Mouse (Mus musculus): ENCODE data around the gene Ccr6.

Gene Ccr6

DNA sequence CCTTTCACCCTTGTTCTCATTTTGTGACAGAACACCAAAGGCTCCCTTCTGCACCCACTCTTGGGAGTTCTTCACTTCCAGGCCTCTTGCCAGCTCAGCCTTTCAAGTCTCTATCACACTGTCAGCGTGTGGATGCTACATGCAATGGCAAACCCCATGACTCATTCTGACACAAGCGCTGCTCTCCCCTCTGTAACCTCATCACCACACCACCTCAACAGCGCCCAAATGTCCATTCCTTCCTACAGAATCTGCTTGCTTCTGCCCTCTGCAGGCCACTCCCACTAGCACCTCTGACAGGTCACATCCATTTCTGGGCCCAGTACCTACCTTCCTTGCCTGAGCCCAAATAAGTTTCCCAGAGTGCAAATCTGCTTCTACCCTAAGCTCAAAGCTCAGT lies 70.0 kb downstream of the Ccr6 start:
- H3K36me3 ChIP-seq (ENCODE audit: insufficient read depth, low read length): no peaks in the 10 kb centered on the region
- no peaks in the 10 kb centered on the region for H3K9me3 ChIP-seq (ENCODE audit: low read length)
- no peak overlapping the region for H3K4me3 ChIP-seq (replicated peaks; ENCODE audit: low read length)
- peak; percentile 21 for TF ChIP-seq CTCF (conservative IDR thresholded peaks at IDR 0.05; ENCODE audit: low read length)
- no peak for TF ChIP-seq POU5F1 (IDR thresholded peaks at IDR 0.05; ENCODE audit: borderline replicate concordance, low read length)
- no peak for TF ChIP-seq NANOG (IDR thresholded peaks at IDR 0.05; ENCODE audit: borderline replicate concordance, low read length)
- H3K27me3 ChIP-seq (ENCODE audit: insufficient read depth, low read length): peaks cover 14% of the 10 kb centered on the region
- H3K4me1 ChIP-seq (replicated peaks; ENCODE audit: low read depth, low read length): peaks cover 7% of the 10 kb centered on the region; the same call in 1 of the 2 replicates
